Mouse (Mus musculus) intestine, postnatal 0 days (tissue): ENCODE data around the gene Lhx5. TPM values are rescaled to one million over a fixed set of nuclear protein-coding genes. Genes with fewer than 3 reads are reported as not detected.

Experiments
- ATAC-seq: fragments of 200-750 bp; cut with Nextera tagmentation; 2 replicates; pipeline ENCODE4 v1.8.0; 2017; ENCODE audit warnings: mild to moderate bottlenecking, moderate TSS enrichment, moderate library complexity
- H3K27ac ChIP-seq: fragments of 300-500 bp; sonication (generic); 2 replicates; pipeline ENCODE4 v1.5.1; 2014; ENCODE audit warnings: mild to moderate bottlenecking, low read depth, low read length, moderate library complexity
- H3K27me3 ChIP-seq: fragments of 300-500 bp; sonication (generic); replicated peaks from 2 replicates; pipeline ENCODE4 v1.6.1; 2014; ENCODE audit warnings: low read length, mixed read lengths; ENCODE audit not compliant: control insufficient read depth, insufficient read depth
- H3K36me3 ChIP-seq: fragments of 300-500 bp; sonication (generic); 2 replicates; pipeline ENCODE4 v1.6.1; 2014; ENCODE audit warnings: mild to moderate bottlenecking, moderate library complexity; ENCODE audit not compliant: control insufficient read depth, insufficient read depth
- H3K4me1 ChIP-seq: fragments of 300-500 bp; sonication (generic); replicated peaks from 2 replicates; pipeline ENCODE4 v1.6.1; 2014; ENCODE audit warnings: antibody characterized with exemption, low read length, mixed read lengths; ENCODE audit not compliant: control insufficient read depth, insufficient read depth
- H3K4me2 ChIP-seq: fragments of 300-500 bp; sonication (generic); replicated peaks from 2 replicates; pipeline ENCODE4 v1.6.1; 2014; ENCODE audit warnings: low read depth, mild to moderate bottlenecking, moderate library complexity
- H3K4me3 ChIP-seq: fragments of 300-500 bp; sonication (generic); 2 replicates; pipeline ENCODE4 v1.5.1; 2014; ENCODE audit warnings: low read depth, low read length
- H3K9ac ChIP-seq: fragments of 300-500 bp; sonication (generic); 2 replicates; pipeline ENCODE4 v1.6.1; 2014; ENCODE audit warnings: mild to moderate bottlenecking, low read depth, low read length
- H3K9me3 ChIP-seq: fragments of 300-500 bp; sonication (generic); 2 replicates; pipeline ENCODE4 v1.6.1; 2016; ENCODE audit warnings: mixed run types; ENCODE audit not compliant: control insufficient read depth
- CTCF ChIP-seq: sonication (generic); IDR thresholded peaks from 2 replicates; pipeline ENCODE4 v1.5.1; 2016; ENCODE audit warnings: low read depth, mild to moderate bottlenecking, control low read depth, antibody characterized with exemption, moderate library complexity
- WGBS: fragments of 180-500 bp; shearing (Covaris S2); extraction: QIAGEN DNeasy Blood & Tissue Kit; methylation state at CpG from one replicate; pipeline ENCODE4 v1.1.7; 2014; 5-methylcytosine and 5-hydroxymethylcytosine counted together
- polyA plus RNA-seq: library from polyadenylated mRNA; unstranded; fragments of >200 nt; fragmentation: Nextera tagmentation; extraction: Ambion mirVana; gene quantifications from 2 replicates; pipeline ENCODE4 v1.2.1, GENCODE M21; 2015

Gene Lhx5
- polyA plus RNA-seq, 1 experiment from 2014 or later: 0.04 TPM

- 52% methylated on average over 12 of the region's 12 CpGs for WGBS
- Histone ChIP-seq H3K27ac (peak overlapping the region; percentile 57), H3K4me2 (no peak overlapping the region), H3K27me3 (peaks cover 7% of the 10 kb centered on the region), H3K4me1 (no peaks in the 10 kb centered on the region), H3K36me3 (no peaks in the 10 kb centered on the region), H3K9ac (no peak overlapping the region), H3K4me3 (no peak overlapping the region), H3K9me3 (no peaks in the 10 kb centered on the region)
- TF ChIP-seq CTCF: no peak
- ATAC-seq: peak; percentile 91
Measured at GRCm38 (mm10) chr5:120404831-120405591, 26.5 kb upstream of the Lhx5 start.

- Histone ChIP-seq H3K36me3 (no peaks in the 10 kb centered on the region), H3K9ac (no peak overlapping the region), H3K4me3 (no peak overlapping the region), H3K27ac (no peak overlapping the region), H3K9me3 (no peaks in the 10 kb centered on the region), H3K4me2 (no peak overlapping the region), H3K27me3 (peaks cover 27% of the 10 kb centered on the region), H3K4me1 (no peaks in the 10 kb centered on the region)
- no peak for TF ChIP-seq CTCF
- no peak for ATAC-seq
- 71% methylated on average over 14 of the region's 14 CpGs for WGBS
Measured at GRCm38 (mm10) chr5:120408933-120409332, 22.6 kb upstream of the Lhx5 start.

- TF ChIP-seq CTCF: no peak
- Histone ChIP-seq H3K36me3 (no peaks in the 10 kb centered on the region), H3K27ac (no peak overlapping the region), H3K27me3 (peaks cover 27% of the 10 kb centered on the region), H3K4me1 (no peaks in the 10 kb centered on the region), H3K9me3 (no peaks in the 10 kb centered on the region), H3K4me3 (no peak overlapping the region), H3K4me2 (no peak overlapping the region), H3K9ac (no peak overlapping the region)
- 3% methylated on average over 41 of the region's 41 CpGs for WGBS
- ATAC-seq: no peak
Measured at GRCm38 (mm10) chr5:120409385-120410378, 21.8 kb upstream of the Lhx5 start.

- Histone ChIP-seq H3K9ac (no peak overlapping the region), H3K27ac (no peak overlapping the region), H3K4me2 (no peak overlapping the region), H3K36me3 (no peaks in the 10 kb centered on the region), H3K4me1 (no peaks in the 10 kb centered on the region), H3K27me3 (peaks cover 27% of the 10 kb centered on the region), H3K9me3 (no peaks in the 10 kb centered on the region), H3K4me3 (no peak overlapping the region)
- ATAC-seq: no peak
- peak; percentile 45 for TF ChIP-seq CTCF
- 78% methylated on average over 6 of the region's 6 CpGs for WGBS
Measured at GRCm38 (mm10) chr5:120413436-120413835, 18.1 kb upstream of the Lhx5 start.

- 82% methylated on average over 8 of the region's 8 CpGs for WGBS
- Histone ChIP-seq H3K4me2 (no peak overlapping the region), H3K36me3 (no peaks in the 10 kb centered on the region), H3K27me3 (peaks cover 28% of the 10 kb centered on the region), H3K4me3 (no peak overlapping the region), H3K9ac (no peak overlapping the region), H3K4me1 (no peaks in the 10 kb centered on the region), H3K27ac (no peak overlapping the region), H3K9me3 (no peaks in the 10 kb centered on the region)
- no peak for ATAC-seq
- TF ChIP-seq CTCF: no peak
Measured at GRCm38 (mm10) chr5:120420106-120420505, 11.4 kb upstream of the Lhx5 start.

GRCm38 (mm10) chr5:120424039-120424438 is 7.5 kb upstream of the Lhx5 start:
- WGBS: under 1% methylated on average over 19 of the region's 19 CpGs
- Histone ChIP-seq H3K27me3 (peaks cover 63% of the 10 kb centered on the region), H3K36me3 (no peaks in the 10 kb centered on the region), H3K9ac (no peak overlapping the region), H3K4me3 (no peak overlapping the region), H3K27ac (no peak overlapping the region), H3K4me2 (no peak overlapping the region), H3K4me1 (no peaks in the 10 kb centered on the region), H3K9me3 (no peaks in the 10 kb centered on the region)
- no peak for ATAC-seq
- no peak for TF ChIP-seq CTCF
